Mouse (Mus musculus): Measurements from ENCODE around the gene Gm10563.
"Not testable (repeated sequence)": the region's sequence is repeated elsewhere in the genome, so short reads cannot be mapped to it uniquely, and the experiment has no call there.

Gene Gm10563

GRCm38 (mm10) chr4:155645308-155645707 lies at the start of gene Gm10563:
Gene Gm10563, minus strand, starts transcription at chr4:155645408.
- DNase-seq (ENCODE audit: low read depth, low spot score), result not testable (repeated sequence)

GRCm38 (mm10) chr4:155694482-155695401 lies 49.5 kb upstream of the Gm10563 start:
- no peak for DNase-seq (ENCODE audit: low read depth, low spot score)

- DNase-seq (ENCODE audit: low read depth, low spot score), result no peak
Measured at GRCm38 (mm10) chr4:155694111-155694481, 48.9 kb upstream of the Gm10563 start, which contains the start of gene Fndc10. Gene Fndc10, plus strand, starts transcription at chr4:155694342.

- no peak for DNase-seq (ENCODE audit: low read depth, low spot score)
Measured at GRCm38 (mm10) chr4:155692421-155692820, 47.2 kb upstream of the Gm10563 start.

- DNase-seq (ENCODE audit: low read depth, low spot score), result no peak
Measured at GRCm38 (mm10) chr4:155690571-155691375, 45.6 kb upstream of the Gm10563 start.

GRCm38 (mm10) chr4:155687764-155688163 lies 42.6 kb upstream of the Gm10563 start:
- DNase-seq (ENCODE audit: low read depth, low spot score), result not testable (repeated sequence)

GRCm38 (mm10) chr4:155683670-155684277 lies 38.6 kb upstream of the Gm10563 start:
- not testable (repeated sequence) for DNase-seq (ENCODE audit: low read depth, low spot score)

- DNase-seq (ENCODE audit: low read depth, low spot score), result no peak
Measured at GRCm38 (mm10) chr4:155675991-155676390, 30.8 kb upstream of the Gm10563 start.

DNA sequence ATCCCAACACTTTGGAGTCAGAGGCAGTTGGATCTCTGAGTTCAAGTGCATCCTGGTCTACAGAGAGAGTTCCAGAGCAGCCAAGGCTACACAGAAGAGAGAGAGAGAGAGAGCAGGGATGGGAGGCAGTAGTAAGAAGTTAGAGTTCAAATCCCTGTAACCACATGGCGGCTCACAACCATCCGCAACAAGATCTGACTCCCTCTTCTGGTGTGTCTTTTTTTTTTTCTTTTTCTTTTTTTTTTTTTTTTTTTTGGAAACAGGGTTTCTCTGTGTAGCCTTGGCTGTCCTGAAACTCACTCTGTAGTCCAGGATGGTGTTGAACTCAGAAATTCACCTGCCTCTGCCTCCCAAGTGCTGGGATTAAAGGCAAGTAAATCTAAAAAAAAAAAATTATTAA lies 26.9 kb upstream of the Gm10563 start:
- no peak for DNase-seq (ENCODE audit: low read depth, low spot score)

GRCm38 (mm10) chr4:155670236-155670635 lies 25.0 kb upstream of the Gm10563 start:
- DNase-seq (ENCODE audit: low read depth, low spot score), result not testable (repeated sequence)

- DNase-seq (ENCODE audit: low read depth, low spot score), result no peak
Measured at GRCm38 (mm10) chr4:155669598-155670075, 24.4 kb upstream of the Gm10563 start.

DNA sequence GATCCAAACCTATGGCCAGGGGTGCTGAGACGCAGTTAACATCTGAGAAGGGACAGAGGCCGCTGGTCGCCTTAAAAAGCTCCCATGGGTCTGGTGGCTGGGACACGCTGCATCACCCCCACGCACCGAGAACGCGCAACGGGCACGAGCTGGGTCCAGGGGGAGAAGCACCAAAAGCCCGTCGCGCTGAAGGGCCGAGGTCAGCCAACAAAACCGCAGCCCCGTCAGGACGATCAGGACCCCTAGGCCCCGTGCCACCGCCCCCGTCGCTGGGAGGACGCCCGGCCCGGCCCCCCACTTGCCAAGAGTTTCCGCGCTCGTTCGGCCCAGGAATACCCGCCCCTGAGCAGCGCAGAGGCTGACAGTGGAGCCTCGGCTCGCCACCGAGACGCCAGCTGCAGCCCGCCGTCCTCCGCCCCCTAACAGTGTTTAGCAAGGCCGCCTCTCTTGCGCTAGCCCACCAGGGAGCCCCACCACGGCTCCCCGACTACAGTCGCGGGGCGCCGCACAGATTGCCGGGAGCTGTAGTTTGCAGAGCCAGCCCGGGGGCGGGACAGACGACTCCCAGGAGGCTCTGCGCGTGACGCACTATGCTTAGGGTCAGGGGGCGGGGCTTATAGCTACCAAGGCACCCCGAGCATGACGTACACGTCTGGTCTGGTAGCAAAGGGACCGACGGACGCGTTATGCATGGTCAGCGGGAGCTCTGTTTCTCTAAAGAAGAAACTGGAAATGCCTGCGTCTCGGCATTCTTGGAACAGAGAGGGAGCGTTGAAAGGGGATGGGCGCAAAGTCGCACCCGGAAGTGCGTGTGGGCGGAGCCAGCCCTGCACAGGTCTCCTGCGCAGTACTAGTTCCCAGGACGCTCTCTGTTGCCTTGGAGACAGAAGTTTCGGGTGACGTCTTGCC lies 23.7 kb upstream of the Gm10563 start, which contains the start of gene Mib2:
Gene Mib2 (minus strand): TSS at position 510 of the 909 bp plus-strand sequence.
- peak; percentile 90 for DNase-seq (ENCODE audit: low read depth, low spot score)

DNA sequence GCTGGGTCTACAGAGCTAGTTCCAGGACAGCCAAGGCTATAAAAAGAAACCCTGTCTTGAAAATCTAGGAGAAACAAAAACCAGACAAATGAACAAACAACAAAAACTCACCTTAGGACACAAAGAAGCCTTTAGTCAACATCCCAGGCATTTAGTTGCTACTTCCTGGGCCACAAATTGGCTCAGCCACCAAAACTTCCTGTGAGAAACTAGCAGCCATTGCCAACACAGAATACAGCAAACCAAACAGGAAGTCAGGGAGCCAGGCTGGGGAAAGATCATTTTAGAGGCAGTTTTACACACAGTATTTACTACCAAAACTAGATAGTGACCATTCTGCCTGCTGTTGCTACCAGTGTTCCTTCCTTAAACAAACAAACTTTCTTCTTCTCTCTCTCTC lies 21.7 kb upstream of the Gm10563 start:
- DNase-seq (ENCODE audit: low read depth, low spot score), result no peak

GRCm38 (mm10) chr4:155660641-155661040 lies 15.4 kb upstream of the Gm10563 start:
- DNase-seq (ENCODE audit: low read depth, low spot score), result no peak

- DNase-seq (ENCODE audit: low read depth, low spot score), result no peak
Measured at GRCm38 (mm10) chr4:155658961-155659360, 13.8 kb upstream of the Gm10563 start.

- DNase-seq (ENCODE audit: low read depth, low spot score), result no peak
Measured at GRCm38 (mm10) chr4:155656214-155656751, 11.1 kb upstream of the Gm10563 start.

DNA sequence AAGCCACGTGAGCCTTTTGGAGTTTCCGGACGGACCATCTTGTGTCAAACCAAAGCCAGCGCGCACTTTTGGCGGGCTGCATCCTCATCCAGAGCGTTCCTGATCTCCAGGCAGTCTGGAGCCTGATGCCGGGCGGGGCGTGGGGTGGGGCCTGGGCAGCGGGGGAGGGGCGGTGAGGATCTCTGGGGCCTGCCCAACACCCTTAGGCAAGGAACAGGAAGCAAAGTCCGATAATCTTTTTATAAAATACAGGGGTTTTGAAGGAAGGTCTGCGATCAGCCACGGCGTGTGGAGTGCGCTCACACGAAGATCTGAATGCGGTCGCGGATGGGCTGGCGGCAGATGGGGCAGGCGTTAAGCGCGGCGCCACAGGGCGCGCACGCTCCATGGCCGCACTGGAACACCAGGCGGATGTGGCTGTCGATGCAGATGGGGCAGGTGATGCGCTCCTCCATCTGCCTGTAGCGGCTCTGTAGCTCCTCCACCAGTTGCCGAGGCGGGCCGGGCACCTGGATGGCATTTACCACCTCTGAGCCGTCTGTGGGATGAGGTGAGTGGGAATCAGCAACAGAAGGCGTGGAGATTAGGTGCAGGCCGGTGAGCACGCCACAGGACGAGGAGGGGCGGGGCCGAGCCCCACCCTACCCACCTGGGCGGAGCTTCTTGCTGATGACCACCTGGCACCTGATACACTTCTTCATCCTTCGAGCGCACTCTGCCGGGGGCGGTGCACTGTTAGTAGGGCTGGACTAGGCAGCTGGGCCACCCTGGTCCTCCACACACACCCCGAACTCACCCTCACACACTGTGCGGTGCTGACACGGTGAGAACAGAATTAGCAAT lies 9.5 kb upstream of the Gm10563 start:
- no peak for DNase-seq (ENCODE audit: low read depth, low spot score)

GRCm38 (mm10) chr4:155654183-155654455 lies 8.9 kb upstream of the Gm10563 start:
- DNase-seq (ENCODE audit: low read depth, low spot score), result no peak

DNA sequence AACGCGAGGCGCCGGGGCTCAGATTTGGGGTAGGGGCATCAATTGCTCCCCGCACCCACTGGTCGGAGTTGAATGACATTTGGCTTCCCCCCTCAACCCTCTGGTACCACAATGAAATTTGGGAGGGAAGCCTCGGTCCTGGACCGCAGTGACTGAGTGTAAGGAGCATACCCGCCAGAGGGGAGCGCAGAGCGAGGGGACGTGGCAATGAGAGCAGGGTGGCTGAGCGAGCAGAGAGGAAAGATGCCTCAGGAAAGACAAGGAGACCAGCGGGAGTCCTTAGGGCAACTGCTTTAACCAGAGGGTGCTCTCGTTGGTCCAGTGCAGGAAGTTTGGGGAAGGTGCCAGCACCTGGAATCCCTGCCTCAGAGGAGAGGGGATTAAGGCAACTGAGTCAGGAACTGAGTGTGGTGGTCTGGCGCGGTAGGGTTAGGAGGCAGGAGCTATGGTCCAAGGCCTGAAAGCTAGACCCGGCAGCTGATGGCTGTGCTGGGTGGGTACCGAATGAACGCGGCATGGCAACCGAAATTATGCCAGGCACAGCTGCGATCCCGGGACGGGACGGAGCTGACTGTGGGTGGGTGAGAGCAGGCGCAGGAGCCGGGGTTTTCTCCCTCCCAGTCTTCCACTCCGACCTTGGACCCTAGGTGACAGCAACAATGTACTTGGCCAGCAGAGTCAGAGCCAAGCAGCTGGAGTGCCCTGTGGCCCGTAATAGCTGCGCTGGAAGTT lies 8.4 kb upstream of the Gm10563 start:
- no peak for DNase-seq (ENCODE audit: low read depth, low spot score)
